Mouse (Mus musculus): ENCODE results near the gene Mpp3.

- TF ChIP-seq GATA1 (IDR thresholded peaks at IDR 0.05; ENCODE audit: low read length) (no peak), TAL1 (IDR thresholded peaks at IDR 0.05; ENCODE audit: low read length) (no peak)
Measured at GRCm38 (mm10) chr11:102073722-102074121, 45.5 kb upstream of the Mpp3 start.

Measured in erythroblast, embryonic 14.5 days (primary cell).